Mouse (Mus musculus): ENCODE results near the gene Nhlrc2. TPM values are rescaled to one million over a fixed set of nuclear protein-coding genes. Genes with fewer than 3 reads are reported as not detected.

Gene Nhlrc2
- polyA plus RNA-seq, 1 experiment from 2014 or later = 16.2 TPM

DNA sequence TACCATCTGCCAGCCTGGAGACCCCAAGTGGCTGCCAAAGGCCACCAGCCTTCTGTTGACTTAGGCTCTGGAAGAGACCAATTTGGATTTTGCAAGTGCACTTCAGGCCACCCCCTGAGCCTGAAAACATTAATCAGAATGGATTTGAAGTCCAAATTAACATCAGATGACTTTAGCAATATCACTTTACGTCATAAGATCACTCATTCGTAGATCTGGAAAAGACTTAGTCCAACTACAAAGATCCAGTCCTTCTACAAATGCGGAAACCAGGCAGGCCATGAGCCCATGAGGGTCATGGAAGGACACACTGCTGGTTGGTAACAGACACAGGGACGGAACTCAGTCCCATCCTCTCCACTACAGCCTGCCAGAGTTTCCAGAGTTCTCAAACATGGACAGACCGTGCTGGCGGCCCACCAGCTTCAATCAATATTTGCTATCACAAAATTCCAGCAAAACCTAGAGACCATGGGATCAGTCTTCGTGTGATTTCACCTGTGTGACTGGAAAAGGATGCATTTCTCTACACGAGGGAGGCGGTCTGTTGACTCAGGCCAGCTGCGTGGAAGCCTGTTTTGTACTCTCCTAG lies 79.9 kb downstream of the Nhlrc2 start:
- 84% methylated on average over 10 of the region's 10 CpGs for WGBS
- H3K36me3 ChIP-seq (replicated peaks; ENCODE audit: control insufficient read depth, insufficient read depth, low read depth, low read length) = no peaks in the 10 kb centered on the region
- no peaks in the 10 kb centered on the region for H3K4me1 ChIP-seq (ENCODE audit: control insufficient read depth, insufficient read depth, low read length)
- no peaks in the 10 kb centered on the region for H3K27me3 ChIP-seq (ENCODE audit: control insufficient read depth, insufficient read depth, low read length)
- no peak overlapping the region for H3K9ac ChIP-seq (replicated peaks; ENCODE audit: low read length)
- H3K9me3 ChIP-seq (replicated peaks; ENCODE audit: control insufficient read depth, low read length) = no peaks in the 10 kb centered on the region
- ATAC-seq (replicated peaks; ENCODE audit: insufficient number of reproducible peaks, low FRiP score, low TSS enrichment, low read depth) (no peak), DNase-seq (ENCODE audit: low spot score) (no peak)
- H3K4me2 ChIP-seq (ENCODE audit: low read depth, low read length) = no peak overlapping the region
- H3K4me3 ChIP-seq (ENCODE audit: low read depth, low read length) = no peak overlapping the region
- H3K27ac ChIP-seq (replicated peaks; ENCODE audit: low read depth, low read length) = no peak overlapping the region

DNA sequence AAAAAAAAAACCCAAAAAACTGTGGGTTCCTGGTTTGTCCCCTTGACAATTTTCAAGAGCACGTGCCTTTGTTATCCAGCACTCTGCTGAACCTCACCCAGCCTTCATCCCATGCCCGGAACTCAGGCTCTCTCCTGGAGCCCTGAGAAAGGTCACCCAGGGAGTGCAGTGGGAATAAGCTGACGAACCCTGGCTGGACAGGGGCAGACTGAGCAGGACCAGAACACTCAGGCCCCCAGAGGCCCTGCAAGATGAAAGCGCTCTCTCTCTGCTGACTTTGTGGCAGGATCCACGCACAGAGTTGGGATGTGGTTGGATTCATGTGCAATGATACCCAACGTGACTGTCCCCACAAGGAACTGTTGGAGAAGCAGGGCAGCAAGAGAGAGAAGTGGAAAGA lies 81.6 kb downstream of the Nhlrc2 start:
- H3K4me3 ChIP-seq (ENCODE audit: low read depth, low read length) = no peak overlapping the region
- ATAC-seq (replicated peaks; ENCODE audit: insufficient number of reproducible peaks, low FRiP score, low TSS enrichment, low read depth) (no peak), DNase-seq (ENCODE audit: low spot score) (no peak)
- H3K27ac ChIP-seq (replicated peaks; ENCODE audit: low read depth, low read length) = no peak overlapping the region
- no peaks in the 10 kb centered on the region for H3K36me3 ChIP-seq (replicated peaks; ENCODE audit: control insufficient read depth, insufficient read depth, low read depth, low read length)
- H3K4me2 ChIP-seq (ENCODE audit: low read depth, low read length) = no peak overlapping the region
- H3K27me3 ChIP-seq (ENCODE audit: control insufficient read depth, insufficient read depth, low read length) = no peaks in the 10 kb centered on the region
- H3K9me3 ChIP-seq (replicated peaks; ENCODE audit: control insufficient read depth, low read length) = no peaks in the 10 kb centered on the region
- no peaks in the 10 kb centered on the region for H3K4me1 ChIP-seq (ENCODE audit: control insufficient read depth, insufficient read depth, low read length)
- WGBS = 74% methylated on average over 6 of the region's 6 CpGs
- no peak overlapping the region for H3K9ac ChIP-seq (replicated peaks; ENCODE audit: low read length)

DNA sequence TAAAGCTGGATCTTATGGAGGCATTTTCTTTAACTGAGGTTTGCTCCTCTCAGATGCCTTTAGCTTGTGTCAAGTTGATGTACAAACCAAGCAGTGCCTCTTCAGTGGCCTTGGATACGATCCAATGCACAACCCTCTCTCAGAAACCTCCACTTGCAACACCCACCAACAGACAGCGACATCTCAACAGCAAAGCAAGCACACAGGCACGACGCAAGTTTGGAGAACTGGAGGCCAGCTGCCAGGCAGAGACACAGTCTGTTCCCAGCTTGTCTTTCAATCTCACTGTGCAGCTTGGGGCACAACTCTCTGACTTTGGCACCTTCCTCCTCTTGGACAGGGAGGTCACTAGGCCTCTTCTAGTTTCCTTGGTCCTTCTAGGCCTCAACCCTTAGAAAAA lies 83.0 kb downstream of the Nhlrc2 start:
- WGBS = 82% methylated on average over 4 of the region's 4 CpGs
- Histone ChIP-seq H3K4me2 (ENCODE audit: low read depth, low read length) (no peak overlapping the region), H3K9ac (replicated peaks; ENCODE audit: low read length) (no peak overlapping the region), H3K36me3 (replicated peaks; ENCODE audit: control insufficient read depth, insufficient read depth, low read depth, low read length) (no peaks in the 10 kb centered on the region), H3K4me1 (ENCODE audit: control insufficient read depth, insufficient read depth, low read length) (no peaks in the 10 kb centered on the region), H3K27me3 (ENCODE audit: control insufficient read depth, insufficient read depth, low read length) (no peaks in the 10 kb centered on the region), H3K27ac (replicated peaks; ENCODE audit: low read depth, low read length) (no peak overlapping the region), H3K9me3 (replicated peaks; ENCODE audit: control insufficient read depth, low read length) (no peaks in the 10 kb centered on the region), H3K4me3 (ENCODE audit: low read depth, low read length) (no peak overlapping the region)
- ATAC-seq (replicated peaks; ENCODE audit: insufficient number of reproducible peaks, low FRiP score, low TSS enrichment, low read depth) = no peak
- no peak for DNase-seq (ENCODE audit: low spot score)

DNA sequence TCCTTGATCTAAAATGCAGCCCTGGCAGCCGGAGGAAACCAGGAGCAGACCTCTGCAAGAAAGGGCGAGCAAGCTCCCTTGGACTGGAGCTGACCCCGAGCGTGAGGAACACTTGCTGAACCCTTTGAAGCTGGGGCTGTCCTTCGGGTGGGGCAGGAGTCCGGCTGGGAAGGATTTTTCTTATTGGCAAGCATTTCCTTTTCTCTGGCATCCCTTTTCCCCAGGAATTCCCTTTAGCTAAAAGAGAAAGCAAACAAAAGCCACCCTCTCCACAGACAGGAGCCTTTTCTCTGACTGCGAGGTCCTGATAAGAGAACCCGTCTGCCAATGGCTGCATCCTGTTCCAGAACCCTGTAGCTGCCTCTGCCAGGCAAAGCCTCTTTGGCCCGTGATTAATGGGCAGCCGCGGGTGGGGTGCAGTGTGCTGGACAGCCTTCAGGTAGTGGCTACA lies 83.4 kb downstream of the Nhlrc2 start:
- H3K36me3 ChIP-seq (replicated peaks; ENCODE audit: control insufficient read depth, insufficient read depth, low read depth, low read length) = no peaks in the 10 kb centered on the region
- 64% methylated on average over 11 of the region's 11 CpGs for WGBS

DNA sequence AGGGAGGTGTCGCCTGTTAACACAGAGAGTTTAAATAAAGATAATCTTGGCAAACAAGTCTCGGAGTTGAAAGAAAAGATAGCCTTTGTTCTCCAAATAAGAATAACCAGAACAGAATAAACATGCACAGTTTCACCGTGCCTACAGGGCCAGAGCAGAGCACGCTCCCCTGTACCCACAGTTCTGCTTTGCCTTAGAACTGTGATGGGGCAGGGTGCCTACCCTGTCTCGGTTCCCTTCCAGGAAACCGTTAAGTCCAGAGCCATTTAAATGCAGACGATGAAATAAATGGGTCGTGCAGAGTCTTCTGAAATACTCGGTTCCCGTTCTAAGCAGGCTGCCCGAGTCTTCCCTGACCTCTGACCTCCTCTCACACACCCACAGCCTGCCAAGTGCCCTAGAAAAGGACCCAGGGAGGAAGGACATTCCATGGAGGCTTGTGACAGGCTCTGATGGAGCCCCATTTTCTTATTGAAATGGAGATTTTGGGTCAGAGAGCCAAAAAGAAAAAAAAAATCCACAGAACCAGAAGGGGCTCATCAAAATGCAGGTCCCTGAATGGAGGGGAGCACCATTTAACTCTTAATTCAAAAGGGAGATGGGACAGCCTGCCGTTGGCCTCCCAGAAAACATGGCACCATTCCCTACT lies 89.1 kb downstream of the Nhlrc2 start:
- ATAC-seq (replicated peaks; ENCODE audit: insufficient number of reproducible peaks, low FRiP score, low TSS enrichment, low read depth) = no peak
- no peaks in the 10 kb centered on the region for H3K4me1 ChIP-seq (ENCODE audit: control insufficient read depth, insufficient read depth, low read length)
- no peaks in the 10 kb centered on the region for H3K9me3 ChIP-seq (replicated peaks; ENCODE audit: control insufficient read depth, low read length)
- H3K9ac ChIP-seq (replicated peaks; ENCODE audit: low read length) = no peak overlapping the region
- H3K4me3 ChIP-seq (ENCODE audit: low read depth, low read length) = no peak overlapping the region
- no peaks in the 10 kb centered on the region for H3K36me3 ChIP-seq (replicated peaks; ENCODE audit: control insufficient read depth, insufficient read depth, low read depth, low read length)
- H3K27me3 ChIP-seq (ENCODE audit: control insufficient read depth, insufficient read depth, low read length) = no peaks in the 10 kb centered on the region
- H3K27ac ChIP-seq (replicated peaks; ENCODE audit: low read depth, low read length) = no peak overlapping the region
- 64% methylated on average over 12 of the region's 12 CpGs for WGBS
- no peak for DNase-seq (ENCODE audit: low spot score)
- H3K4me2 ChIP-seq (ENCODE audit: low read depth, low read length) = no peak overlapping the region

More for the DNA sequence above, 83.4 kb downstream of the Nhlrc2 start:
- Histone ChIP-seq H3K27me3 (ENCODE audit: control insufficient read depth, insufficient read depth, low read length) (no peaks in the 10 kb centered on the region), H3K9ac (replicated peaks; ENCODE audit: low read length) (no peak overlapping the region), H3K4me2 (ENCODE audit: low read depth, low read length) (no peak overlapping the region), H3K4me3 (ENCODE audit: low read depth, low read length) (no peak overlapping the region), H3K4me1 (ENCODE audit: control insufficient read depth, insufficient read depth, low read length) (no peaks in the 10 kb centered on the region), H3K27ac (replicated peaks; ENCODE audit: low read depth, low read length) (no peak overlapping the region), H3K9me3 (replicated peaks; ENCODE audit: control insufficient read depth, low read length) (no peaks in the 10 kb centered on the region)
- DNase-seq (ENCODE audit: low spot score) (no peak), ATAC-seq (replicated peaks; ENCODE audit: insufficient number of reproducible peaks, low FRiP score, low TSS enrichment, low read depth) (no peak)

DNA sequence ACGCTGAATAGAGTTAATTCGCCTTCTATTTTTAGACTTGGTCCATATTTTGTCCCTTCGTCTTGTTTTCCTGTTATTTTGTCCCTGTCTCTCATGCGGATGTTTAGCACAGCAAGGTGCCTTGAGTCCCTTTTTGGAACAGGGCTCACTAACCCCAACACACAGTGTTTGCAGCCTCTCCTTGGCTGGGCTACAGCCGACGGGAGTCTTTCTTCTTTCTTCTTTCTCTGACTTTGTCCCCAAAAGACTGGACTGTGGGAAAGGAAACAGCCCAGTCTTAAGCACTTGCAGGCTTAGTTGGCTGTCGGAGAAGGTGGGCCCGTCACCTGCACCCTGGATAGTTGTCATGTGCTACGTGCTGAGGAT lies 89.6 kb downstream of the Nhlrc2 start:
- no peak overlapping the region for H3K4me2 ChIP-seq (ENCODE audit: low read depth, low read length)
- WGBS = 84% methylated on average over 9 of the region's 9 CpGs
- H3K9me3 ChIP-seq (replicated peaks; ENCODE audit: control insufficient read depth, low read length) = no peaks in the 10 kb centered on the region
- H3K9ac ChIP-seq (replicated peaks; ENCODE audit: low read length) = no peak overlapping the region
- H3K27ac ChIP-seq (replicated peaks; ENCODE audit: low read depth, low read length) = no peak overlapping the region
- no peak for ATAC-seq (replicated peaks; ENCODE audit: insufficient number of reproducible peaks, low FRiP score, low TSS enrichment, low read depth)
- H3K27me3 ChIP-seq (ENCODE audit: control insufficient read depth, insufficient read depth, low read length) = no peaks in the 10 kb centered on the region
- no peaks in the 10 kb centered on the region for H3K4me1 ChIP-seq (ENCODE audit: control insufficient read depth, insufficient read depth, low read length)
- no peaks in the 10 kb centered on the region for H3K36me3 ChIP-seq (replicated peaks; ENCODE audit: control insufficient read depth, insufficient read depth, low read depth, low read length)
- DNase-seq (ENCODE audit: low spot score) = no peak
- no peak overlapping the region for H3K4me3 ChIP-seq (ENCODE audit: low read depth, low read length)

DNA sequence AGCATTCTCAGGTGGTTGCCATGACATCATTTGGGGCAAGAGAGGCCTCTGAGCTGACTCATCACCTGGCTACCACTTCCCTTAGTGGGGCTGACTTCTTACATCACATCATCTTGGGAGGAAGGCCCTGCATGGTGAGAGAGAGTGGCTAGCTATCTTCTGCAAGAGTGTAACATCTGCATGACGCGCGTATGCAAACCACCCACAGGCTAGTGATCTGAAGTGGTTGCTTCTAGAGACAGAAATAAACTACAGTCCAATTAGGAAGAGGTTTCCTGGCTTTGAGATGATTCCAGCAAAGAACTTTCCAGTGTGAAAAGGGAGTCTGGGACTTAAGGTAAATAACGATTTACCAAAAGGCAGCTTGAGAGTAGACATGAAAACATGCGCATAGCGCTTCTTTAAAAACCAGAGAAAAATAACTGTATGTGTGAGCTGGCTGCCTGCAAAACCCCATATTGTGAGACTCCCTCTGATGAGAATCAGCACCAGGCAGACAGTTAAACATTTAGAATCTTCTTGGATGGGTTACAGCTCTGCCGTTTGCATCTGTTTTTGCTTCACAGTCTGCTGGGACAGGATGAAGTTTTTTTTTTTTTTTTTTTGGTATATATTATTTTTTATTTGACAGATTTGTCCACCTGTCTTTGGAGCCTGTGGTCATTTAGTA lies 99.5 kb downstream of the Nhlrc2 start:
- no peak for DNase-seq (ENCODE audit: low spot score)
- H3K4me3 ChIP-seq (ENCODE audit: low read depth, low read length) = no peak overlapping the region
- H3K4me1 ChIP-seq (ENCODE audit: control insufficient read depth, insufficient read depth, low read length) = no peaks in the 10 kb centered on the region; the same call in 1 of the 2 replicates
- H3K27ac ChIP-seq (replicated peaks; ENCODE audit: low read depth, low read length) = no peak overlapping the region
- H3K4me2 ChIP-seq (ENCODE audit: low read depth, low read length) = no peak overlapping the region
- WGBS = 92% methylated on average over 7 of the region's 7 CpGs
- H3K27me3 ChIP-seq (ENCODE audit: control insufficient read depth, insufficient read depth, low read length) = no peaks in the 10 kb centered on the region
- ATAC-seq (replicated peaks; ENCODE audit: insufficient number of reproducible peaks, low FRiP score, low TSS enrichment, low read depth) = no peak
- no peaks in the 10 kb centered on the region for H3K36me3 ChIP-seq (replicated peaks; ENCODE audit: control insufficient read depth, insufficient read depth, low read depth, low read length)
- H3K9me3 ChIP-seq (replicated peaks; ENCODE audit: control insufficient read depth, low read length) = no peaks in the 10 kb centered on the region
- H3K9ac ChIP-seq (replicated peaks; ENCODE audit: low read length) = no peak overlapping the region

DNA sequence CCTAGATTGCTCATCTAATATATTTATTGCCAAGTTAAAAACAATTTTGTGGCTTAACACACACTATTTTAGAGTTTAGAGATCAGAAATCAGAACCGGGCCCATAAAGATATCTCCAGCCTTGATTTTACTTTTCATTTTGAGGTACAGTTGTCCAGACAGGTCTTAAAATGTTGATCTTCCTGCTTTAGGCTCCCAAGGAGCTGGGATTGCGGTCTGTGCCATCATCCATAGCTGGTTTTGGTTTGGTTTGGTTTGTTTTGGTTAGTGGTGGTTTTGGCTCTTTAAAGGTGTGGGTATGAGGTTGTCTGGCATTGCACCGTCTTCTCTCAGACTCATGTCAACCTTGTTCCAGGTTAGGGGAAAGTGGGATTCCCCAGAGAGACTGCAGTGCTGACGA lies 103.2 kb downstream of the Nhlrc2 start:
- no peak overlapping the region for H3K4me2 ChIP-seq (ENCODE audit: low read depth, low read length)
- ATAC-seq (replicated peaks; ENCODE audit: insufficient number of reproducible peaks, low FRiP score, low TSS enrichment, low read depth) (no peak), DNase-seq (ENCODE audit: low spot score) (no peak)
- WGBS = 80% methylated on average over 4 of the region's 4 CpGs
- H3K9ac ChIP-seq (replicated peaks; ENCODE audit: low read length) = no peak overlapping the region
- H3K9me3 ChIP-seq (replicated peaks; ENCODE audit: control insufficient read depth, low read length) = no peaks in the 10 kb centered on the region
- H3K4me1 ChIP-seq (ENCODE audit: control insufficient read depth, insufficient read depth, low read length) = no peaks in the 10 kb centered on the region; the same call in 1 of the 2 replicates
- H3K36me3 ChIP-seq (replicated peaks; ENCODE audit: control insufficient read depth, insufficient read depth, low read depth, low read length) = no peaks in the 10 kb centered on the region
- no peak overlapping the region for H3K27ac ChIP-seq (replicated peaks; ENCODE audit: low read depth, low read length)
- H3K4me3 ChIP-seq (ENCODE audit: low read depth, low read length) = no peak overlapping the region
- H3K27me3 ChIP-seq (ENCODE audit: control insufficient read depth, insufficient read depth, low read length) = no peaks in the 10 kb centered on the region
